Comparison of ENCODE assay signal across 8 mouse cellular contexts in the genomic region with DNA sequence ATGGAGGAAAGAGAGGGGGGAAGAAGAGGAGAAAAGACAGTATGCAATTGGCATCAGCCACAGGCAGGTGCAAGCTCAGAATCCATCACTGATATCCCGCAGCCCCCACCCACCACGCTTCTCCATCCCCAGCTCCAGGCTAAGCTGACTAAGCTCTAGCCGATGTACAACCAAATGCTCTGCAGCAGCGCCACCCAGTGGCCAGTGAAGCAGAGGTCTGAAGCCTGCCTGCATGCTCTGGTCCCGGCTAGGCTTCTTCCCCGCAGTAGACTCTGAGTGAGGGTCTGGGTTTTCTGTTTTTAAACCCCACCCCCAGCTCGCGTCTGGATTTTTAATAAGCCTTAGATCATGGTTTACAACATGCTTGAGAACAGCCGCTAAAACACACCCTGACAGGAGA. TPM values are rescaled to one million over a fixed set of nuclear protein-coding genes. Genes with fewer than 3 reads are reported as not detected.
DNase-seq lines count a peak whose midpoint lies in the region; ATAC-seq and TF ChIP-seq lines count a peak whose summit lies in the region.

No protein-coding gene starts in this region.

- H3K9ac ChIP-seq in intestine, postnatal 0 days (ENCODE audit: low read depth, low read length): no peak overlapping the region
- peak overlapping the region; percentile 37; the same call in 1 of the 2 replicates for H3K9ac ChIP-seq in midbrain, embryonic 12.5 days (replicated peaks)

- H3K27ac ChIP-seq in intestine, postnatal 0 days (ENCODE audit: low read depth, low read length): no peak overlapping the region
- H3K27ac ChIP-seq in midbrain, embryonic 12.5 days (replicated peaks): no peak overlapping the region

- H3K9me3 ChIP-seq in intestine, postnatal 0 days (ENCODE audit: control insufficient read depth): no peaks in the 10 kb centered on the region
- no peaks in the 10 kb centered on the region for H3K9me3 ChIP-seq in midbrain, embryonic 12.5 days

- H3K4me3 ChIP-seq in intestine, postnatal 0 days (ENCODE audit: low read depth, low read length): no peak overlapping the region
- peak overlapping the region; percentile 24; the same call in 1 of the 2 replicates for H3K4me3 ChIP-seq in midbrain, embryonic 12.5 days

- no peaks in the 10 kb centered on the region for H3K4me1 ChIP-seq in intestine, postnatal 0 days (replicated peaks; ENCODE audit: control insufficient read depth, insufficient read depth, low read length)
- peaks cover 8% of the 10 kb centered on the region; the same call in 1 of the 2 replicates for H3K4me1 ChIP-seq in midbrain, embryonic 12.5 days

- H3K27me3 ChIP-seq in intestine, postnatal 0 days (replicated peaks; ENCODE audit: control insufficient read depth, insufficient read depth, low read length): no peaks in the 10 kb centered on the region
- H3K27me3 ChIP-seq in midbrain, embryonic 12.5 days: peaks cover 20% of the 10 kb centered on the region

- 4% methylated on average over 9 of the region's 9 CpGs for WGBS in intestine, postnatal 0 days
- 0% methylated on average over 9 of the region's 9 CpGs for WGBS in midbrain, embryonic 12.5 days

- peak; percentile 76; the same call in 1 of the 2 replicates for ATAC-seq in intestine, postnatal 0 days
- peak; percentile 91 for ATAC-seq in midbrain, embryonic 12.5 days (ENCODE audit: low FRiP score, low read depth)
- ATAC-seq in activated CD4-positive, CD25-positive, alpha-beta regulatory T cell, adult 4 months: no peak

- peak; percentile 83 for TF ChIP-seq CTCF in intestine, postnatal 0 days (IDR thresholded peaks at IDR 0.05; ENCODE audit: low read depth)

- intact Hi-C loops in left cerebral cortex, postnatal 25 days (cut with DNase I): loop anchor here (2.0 kb wide), 3 partner anchors 56 to 258 kb away; no protein-coding TSS in a partner anchor

- H3K36me3 ChIP-seq in intestine, postnatal 0 days (ENCODE audit: control insufficient read depth, insufficient read depth): no peaks in the 10 kb centered on the region
- no peaks in the 10 kb centered on the region for H3K36me3 ChIP-seq in midbrain, embryonic 12.5 days

- peak overlapping the region; percentile 47 for H3K4me2 ChIP-seq in intestine, postnatal 0 days (replicated peaks; ENCODE audit: low read depth)
- peak overlapping the region; percentile 58 for H3K4me2 ChIP-seq in midbrain, embryonic 12.5 days (replicated peaks)

- DNase-seq in adrenal gland, adult 8-10 months: peak; percentile 66
- DNase-seq in embryo, embryonic 9.5 days (ENCODE audit: extremely low spot score): peak; percentile 89
- DNase-seq in heart, adult 11 months: peak; percentile 95
- DNase-seq in left cerebral cortex, postnatal 25 days (ENCODE audit: low spot score in 2 of 2): peak; percentile 93
- DNase-seq in spleen, adult 12 weeks (ENCODE audit: low spot score): peak; percentile 40

RNA-seq across cellular contexts. Expression of gene Nphp4, which starts 41.7 kb away (rescaled TPM):
- total RNA-seq in adrenal gland, adult 8-10 months (2022): 1 to 10 TPM; 2.8 to 6.3 (median 4.6) TPM
- polyA plus RNA-seq in intestine, postnatal 0 days (2015; fragmentation: Nextera tagmentation; extraction: Ambion mirVana): 0.47 and 0.48 TPM in 2 replicates
- 10 to 100 TPM; 18.3 to 21.4 TPM for total RNA-seq in left cerebral cortex, postnatal 25 days (2021)
- 7.9 and 8.1 TPM in 2 replicates for polyA plus RNA-seq in midbrain, embryonic 12.5 days (2016; fragmentation: Nextera tagmentation; extraction: Ambion mirVana)
- polyA plus RNA-seq in activated CD4-positive, CD25-positive, alpha-beta regulatory T cell, adult 4 months (2017; shearing (Covaris generic)): under 1 TPM; 0.17 to 0.20 TPM

RNA-seq across cellular contexts. Expression of gene Kcnab2, which starts 42.8 kb away (rescaled TPM):
- 1 to 10 TPM; 4.7 to 8.9 (median 8.0) TPM for total RNA-seq in adrenal gland, adult 8-10 months (2022)
- 1.1 and 2.0 TPM in 2 replicates for polyA plus RNA-seq in intestine, postnatal 0 days (2015; fragmentation: Nextera tagmentation; extraction: Ambion mirVana)
- 100 to 1,000 TPM; 319 to 332 TPM for total RNA-seq in left cerebral cortex, postnatal 25 days (2021)
- 19.7 and 24.5 TPM in 2 replicates for polyA plus RNA-seq in midbrain, embryonic 12.5 days (2016; fragmentation: Nextera tagmentation; extraction: Ambion mirVana)
- 100 to 1,000 TPM in 1 of 2 experiments, 10 to 100 TPM in 1; 91.1 to 112 TPM for polyA plus RNA-seq in activated CD4-positive, CD25-positive, alpha-beta regulatory T cell, adult 4 months (2017; shearing (Covaris generic))

Comparison
In these comparisons a context has a peak if more than half of its experiments do, and no peak if none do; other contexts are left out.
1. DNase-seq: peak in every context shown above with its lines; median percentile 95 in heart, adult 11 months; 93 in left cerebral cortex, postnatal 25 days; 89 in embryo, embryonic 9.5 days; 66 in adrenal gland, adult 8-10 months; 40 in spleen, adult 12 weeks.